Mouse (Mus musculus): ENCODE data around the gene Coro2a.
"Not testable (repeated sequence)": the region's sequence is repeated elsewhere in the genome, so short reads cannot be mapped to it uniquely, and the experiment has no call there.

Gene Coro2a

DNA sequence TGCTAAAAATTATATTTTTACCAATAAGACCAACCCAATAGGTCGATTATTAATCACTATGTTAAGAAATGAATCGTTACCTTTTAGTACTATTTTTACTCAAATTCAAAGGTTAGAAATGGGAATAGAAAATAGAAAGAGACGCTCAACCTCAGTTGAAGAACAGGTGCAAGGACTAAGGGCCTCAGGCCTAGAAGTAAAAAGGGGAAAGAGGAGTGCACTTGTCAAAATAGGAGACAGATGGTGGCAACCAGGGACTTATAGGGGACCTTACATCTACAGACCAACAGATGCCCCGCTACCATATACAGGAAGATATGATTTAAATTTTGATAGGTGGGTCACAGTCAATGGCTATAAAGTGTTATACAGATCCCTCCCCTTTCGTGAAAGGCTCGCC is 17.9 kb downstream of the Coro2a start:
- not testable (repeated sequence) for DNase-seq

DNA sequence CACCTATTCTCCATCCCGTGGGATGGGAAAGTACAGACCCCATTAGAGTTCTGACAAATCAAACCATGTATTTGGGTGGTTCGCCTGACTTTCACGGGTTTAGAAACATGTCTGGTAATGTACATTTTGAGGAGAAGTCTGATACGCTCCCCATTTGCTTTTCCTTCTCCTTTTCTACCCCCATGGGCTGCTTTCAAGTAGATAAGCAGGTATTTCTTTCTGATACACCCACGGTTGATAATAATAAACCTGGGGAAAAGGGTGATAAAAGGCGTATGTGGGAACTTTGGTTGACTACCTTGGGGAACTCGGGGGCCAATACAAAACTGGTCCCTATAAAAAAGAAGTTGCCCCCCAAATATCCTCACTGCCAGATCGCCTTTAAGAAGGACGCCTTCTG is 20.0 kb downstream of the Coro2a start:
- not testable (repeated sequence) for DNase-seq

- DNase-seq = not testable (repeated sequence)
Measured at GRCm38 (mm10) chr4:46581577-46581976, 20.4 kb downstream of the Coro2a start.

DNA sequence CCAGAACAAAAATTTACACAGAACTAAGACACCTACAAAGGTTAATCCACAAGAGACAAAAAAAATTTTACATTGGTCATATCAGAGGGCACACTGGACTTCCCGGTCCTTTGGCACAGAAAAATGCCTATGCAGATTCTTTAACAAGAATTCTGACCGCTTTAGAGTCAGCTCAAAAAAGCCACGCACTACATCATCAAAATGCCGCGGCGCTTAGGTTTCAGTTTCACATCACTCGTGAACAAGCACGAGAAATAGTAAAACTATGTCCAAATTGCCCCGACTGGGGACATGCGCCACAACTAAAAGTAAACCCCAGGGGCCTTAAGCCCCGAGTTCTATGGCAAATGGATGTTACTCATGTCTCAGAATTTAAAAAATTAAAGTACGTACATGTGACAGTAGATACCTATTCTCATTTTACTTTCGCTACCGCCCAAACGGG is 21.2 kb downstream of the Coro2a start:
- not testable (repeated sequence) for DNase-seq

- not testable (repeated sequence) for DNase-seq
Measured at GRCm38 (mm10) chr4:46578796-46579346, 23.1 kb downstream of the Coro2a start.

DNA sequence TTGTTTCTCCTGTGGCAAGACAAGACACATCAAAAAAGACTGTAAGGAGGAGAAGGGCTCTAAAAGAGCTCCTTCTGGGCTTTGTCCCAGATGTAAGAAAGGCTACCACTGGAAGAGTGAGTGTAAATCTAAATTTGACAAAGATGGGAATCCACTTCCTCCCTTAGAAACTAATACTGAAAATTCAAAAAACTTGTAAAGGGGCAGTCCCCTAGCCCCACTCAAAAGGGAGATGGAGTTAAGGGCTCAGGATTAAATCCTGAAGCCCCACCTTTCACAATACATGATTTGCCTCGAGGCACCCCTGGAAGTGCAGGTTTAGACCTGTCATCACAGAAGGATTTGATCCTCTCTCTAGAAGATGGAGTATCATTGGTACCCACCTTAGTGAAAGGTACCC is 23.8 kb downstream of the Coro2a start:
- no peak for DNase-seq

- not testable (repeated sequence) for DNase-seq
Measured at GRCm38 (mm10) chr4:46575509-46576284, 26.3 kb downstream of the Coro2a start.

DNA sequence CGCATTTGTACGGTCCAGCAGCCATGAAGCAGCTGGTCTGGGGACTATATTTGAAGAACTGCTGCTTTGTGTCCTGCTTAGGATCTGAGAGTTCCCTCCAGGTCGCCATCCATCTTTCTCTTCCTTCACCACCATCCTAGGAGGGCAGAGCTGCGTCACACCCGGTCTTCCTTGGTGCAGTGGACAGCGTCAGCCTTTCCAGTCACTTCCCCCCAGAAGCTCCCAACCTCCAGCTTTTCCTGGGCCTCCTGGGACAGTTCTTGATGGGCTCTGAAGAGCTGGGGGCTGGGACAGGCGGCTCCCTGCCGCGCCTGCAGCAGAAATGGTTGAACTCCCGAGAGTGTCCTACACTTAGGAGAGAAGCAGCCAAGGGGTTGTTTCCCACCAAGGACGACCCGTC is 27.2 kb downstream of the Coro2a start:
- DNase-seq = no peak

DNA sequence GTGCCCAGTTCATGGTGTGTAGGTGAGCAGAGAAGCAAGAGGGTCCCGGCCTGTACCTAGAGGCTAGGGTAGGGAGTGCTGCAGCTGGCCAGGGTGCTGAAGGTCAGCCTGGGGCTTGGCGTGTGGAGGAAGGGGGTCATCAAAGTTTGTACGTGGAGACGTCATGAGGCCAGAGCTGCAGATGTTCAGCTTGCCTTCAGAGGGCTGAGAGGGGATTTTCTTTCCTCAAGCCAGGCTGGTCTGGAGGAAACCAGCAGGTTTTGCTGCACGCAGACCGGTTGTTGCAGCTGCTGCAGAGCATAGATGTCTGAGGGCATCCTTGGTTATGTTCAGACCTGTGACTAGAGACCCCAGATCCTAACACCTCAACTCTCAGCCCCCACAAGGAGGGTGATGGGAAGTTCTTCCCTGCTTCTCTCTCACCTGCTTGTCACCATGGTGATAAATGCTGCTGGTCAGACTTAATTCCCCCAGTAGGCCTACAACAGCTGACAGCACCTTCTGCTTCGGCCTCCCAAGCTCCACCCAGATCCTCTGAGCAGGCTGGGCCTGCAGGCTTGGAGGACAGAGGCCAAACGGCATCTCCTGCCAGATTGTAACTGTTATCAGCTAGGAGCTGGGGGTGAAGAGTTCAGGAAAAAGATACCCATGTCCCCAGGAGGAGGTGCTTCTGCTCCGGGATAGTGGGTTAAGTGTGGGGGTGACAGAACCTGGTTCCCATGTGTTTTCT is 27.8 kb downstream of the Coro2a start:
- DNase-seq = no peak

DNA sequence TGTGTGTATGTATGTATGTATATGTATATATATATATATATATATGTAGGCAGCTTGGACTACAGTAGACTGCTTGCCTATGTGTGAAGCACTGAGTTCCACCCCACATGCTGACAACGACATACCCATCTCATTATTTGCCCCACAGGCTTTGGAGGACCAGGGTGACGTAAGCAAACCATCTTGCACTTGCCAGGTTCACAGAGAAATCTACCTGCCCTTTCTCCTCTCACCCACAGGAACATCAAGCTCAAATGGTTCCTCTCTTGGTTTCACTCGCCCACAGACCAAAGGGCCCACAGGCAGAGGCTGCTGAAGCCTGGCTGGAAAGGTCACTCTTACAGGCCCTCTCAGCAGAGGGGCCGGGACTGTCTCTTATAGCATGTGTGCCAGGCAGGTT is 29.4 kb downstream of the Coro2a start:
- DNase-seq = no peak

- DNase-seq = no peak
Measured at GRCm38 (mm10) chr4:46571744-46572143, 30.3 kb downstream of the Coro2a start.

DNA sequence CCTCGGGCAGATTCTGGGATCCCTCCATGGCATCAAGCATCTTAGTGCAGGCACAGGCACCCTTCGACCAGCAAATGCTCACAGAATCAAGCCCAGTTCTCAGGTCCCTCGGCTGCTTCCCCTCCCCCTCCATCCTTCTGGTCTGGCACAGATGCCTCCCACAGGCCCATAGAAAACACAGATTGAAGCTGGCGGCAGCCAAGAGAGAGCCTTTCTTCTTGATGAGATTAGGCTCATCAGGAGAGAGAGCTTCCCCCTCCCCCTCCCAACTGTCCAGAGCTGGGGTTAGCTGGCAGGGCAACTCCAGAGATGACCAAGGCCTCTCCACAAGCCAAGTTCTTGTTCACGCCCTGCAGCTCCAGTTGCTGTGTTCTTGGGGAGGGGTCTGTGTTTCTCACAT is 32.3 kb downstream of the Coro2a start:
- no peak for DNase-seq

GRCm38 (mm10) chr4:46568169-46568568 is 33.8 kb downstream of the Coro2a start:
- DNase-seq = no peak

DNA sequence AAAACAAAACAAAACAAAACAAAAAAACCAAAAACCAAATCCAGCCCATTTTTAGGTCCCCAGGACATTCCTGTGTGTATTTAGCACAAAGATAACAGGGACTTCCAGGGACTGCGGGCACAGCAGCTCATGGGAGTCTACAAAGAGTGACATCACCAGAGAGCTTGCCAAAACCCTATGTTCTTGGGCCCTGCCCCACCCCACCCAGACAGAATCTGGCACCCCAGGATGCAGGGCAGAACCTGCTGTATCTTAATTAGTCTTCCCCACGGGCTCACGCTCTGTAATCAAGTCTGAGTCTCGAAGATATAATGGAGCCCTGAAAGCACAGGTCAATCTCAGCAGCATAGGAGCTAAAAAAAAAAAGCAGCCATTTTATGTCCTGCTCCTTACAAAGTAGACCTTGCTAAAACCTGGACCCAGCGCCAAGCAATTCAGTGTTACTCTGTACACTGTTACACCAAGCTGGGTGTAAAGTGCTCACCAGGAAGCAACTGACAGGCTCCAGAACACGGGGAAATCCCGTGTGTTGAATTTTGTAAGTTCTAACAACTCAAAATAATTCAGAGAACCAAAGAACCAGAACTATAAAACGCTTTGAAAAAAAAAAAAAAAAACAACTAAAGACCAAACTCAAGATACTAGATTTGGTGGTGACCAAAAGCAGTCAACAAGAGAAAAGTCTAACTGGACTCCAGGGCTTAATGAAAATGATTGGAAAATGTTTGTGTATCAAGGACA is 34.9 kb downstream of the Coro2a start:
- DNase-seq = no peak

DNA sequence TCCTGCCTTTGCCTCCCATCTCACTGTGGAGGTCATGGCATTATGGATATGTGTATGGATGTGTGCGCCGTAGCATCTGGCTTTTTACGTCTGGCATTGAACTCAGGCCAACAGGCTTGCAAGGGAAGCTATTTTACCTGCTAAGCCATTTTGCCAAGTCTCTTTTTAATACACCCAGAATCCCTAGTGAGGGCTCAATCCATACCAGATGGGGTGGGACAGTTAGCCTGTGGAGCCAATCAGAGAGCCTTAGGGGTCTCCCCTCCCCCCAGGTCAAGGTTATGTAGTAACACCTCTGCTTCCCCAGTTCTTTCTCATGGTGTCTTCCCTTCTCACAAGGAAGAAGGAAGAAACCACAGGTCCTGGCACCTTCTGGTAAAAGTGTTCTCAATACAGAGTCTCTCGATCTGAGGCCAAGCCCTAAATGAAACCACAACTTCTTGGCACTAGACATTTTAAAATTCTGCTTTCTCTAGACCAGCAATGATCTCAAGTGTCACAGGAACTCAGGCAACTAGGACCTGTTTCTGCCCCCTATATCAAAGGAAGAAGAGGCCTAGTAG is 36.5 kb downstream of the Coro2a start:
- no peak for DNase-seq

DNA sequence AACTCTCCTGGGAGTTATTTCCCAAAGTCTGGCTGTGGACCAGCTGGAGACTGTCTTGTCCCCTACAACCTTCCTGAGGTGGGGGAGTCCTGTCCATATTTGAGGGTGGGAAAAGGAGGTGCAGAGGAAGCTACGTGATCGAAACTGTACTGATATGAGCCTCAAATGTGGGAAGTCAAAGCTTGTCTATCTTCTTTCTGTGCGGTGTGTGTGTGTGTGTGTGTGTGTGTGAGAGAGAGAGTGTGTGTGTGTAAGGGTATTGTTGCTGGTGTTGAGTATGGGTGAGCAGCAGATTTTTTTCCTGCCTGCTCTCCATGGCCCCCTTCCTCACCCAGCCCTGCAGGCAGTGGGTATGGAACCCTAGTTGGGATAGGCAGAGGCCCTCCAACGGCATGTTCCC is 37.8 kb downstream of the Coro2a start:
- DNase-seq = no peak

DNA sequence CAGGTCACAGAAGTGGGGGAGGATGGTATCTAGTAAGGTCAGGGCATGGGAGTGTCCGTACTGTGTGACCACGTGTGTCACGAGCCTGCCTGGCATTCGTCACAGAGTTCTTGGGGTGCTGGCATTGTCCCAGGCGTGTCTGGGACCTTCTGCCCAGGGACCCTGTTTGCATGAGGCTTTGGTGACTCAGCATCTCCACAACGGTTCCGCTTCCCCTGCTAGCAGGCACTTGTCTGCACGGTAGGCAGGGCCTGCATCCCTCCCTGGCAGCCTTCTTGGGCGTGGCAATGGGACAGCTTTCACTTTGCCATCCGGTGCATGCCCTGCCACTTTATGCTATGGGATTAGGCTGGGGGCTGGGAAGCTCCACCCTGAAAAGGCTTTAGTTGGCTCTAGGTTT is 38.2 kb downstream of the Coro2a start:
- peak; percentile 9 to 23 for DNase-seq

DNA sequence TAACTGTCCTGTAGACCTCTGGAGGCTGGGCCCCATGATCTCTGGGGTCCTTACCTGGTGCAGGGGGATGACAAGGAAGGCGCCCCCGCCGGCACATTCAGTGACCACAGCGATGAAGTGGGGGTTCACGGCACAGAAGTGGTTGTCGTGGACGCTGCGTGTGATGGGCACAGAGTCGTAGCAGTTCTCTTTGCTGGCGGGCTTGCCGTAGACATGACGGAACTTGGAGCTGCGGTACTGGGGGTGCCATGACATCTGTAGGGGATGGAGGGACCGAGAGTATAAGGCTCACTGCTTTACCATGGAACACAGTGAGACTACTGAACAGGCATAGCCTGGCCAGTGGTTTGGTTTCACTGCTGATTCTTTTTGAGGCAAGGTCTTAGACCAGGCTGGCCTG is 39.2 kb downstream of the Coro2a start:
- DNase-seq = no peak

DNA sequence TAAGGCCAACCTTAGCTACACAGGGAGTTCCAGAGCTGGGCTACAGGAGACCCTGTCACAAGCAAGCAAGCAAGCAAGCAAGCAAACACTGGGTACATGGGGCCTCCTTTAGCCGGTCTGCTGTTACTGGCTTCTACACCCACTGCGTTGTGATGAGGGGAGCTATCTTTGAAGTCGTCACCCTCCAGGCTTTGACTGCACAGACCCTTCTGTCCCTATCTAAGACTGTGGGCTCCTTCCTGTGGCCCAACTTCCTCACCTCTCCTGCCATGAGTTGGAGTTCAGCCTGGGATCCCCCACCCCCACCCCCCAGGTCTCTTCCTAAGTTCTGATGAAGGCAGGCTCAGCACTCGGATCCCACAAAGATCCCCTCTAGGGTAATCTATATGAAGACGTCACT is 40.0 kb downstream of the Coro2a start:
- DNase-seq = no peak

- no peak for DNase-seq
Measured at GRCm38 (mm10) chr4:46560069-46560705, 41.8 kb downstream of the Coro2a start.

GRCm38 (mm10) chr4:46558672-46559667 is 43.0 kb downstream of the Coro2a start:
- DNase-seq = no peak
